Mouse (Mus musculus) neutrophil, adult 59 days (primary cell): ENCODE measurements around the gene Slc26a3. TPM values are rescaled to one million over a fixed set of nuclear protein-coding genes. Genes with fewer than 3 reads are reported as not detected.

Experiments
- total RNA-seq, 2 experiments: library from RNA; stranded (reverse); gene quantifications; 1 replicate in 1 of 2; 2 replicates in 1 of 2; pipeline ENCODE4 v1.2.4; 2023

The Slc26a3 gene
- under 1 TPM; 0.46 to 0.58 TPM for total RNA-seq

DNA sequence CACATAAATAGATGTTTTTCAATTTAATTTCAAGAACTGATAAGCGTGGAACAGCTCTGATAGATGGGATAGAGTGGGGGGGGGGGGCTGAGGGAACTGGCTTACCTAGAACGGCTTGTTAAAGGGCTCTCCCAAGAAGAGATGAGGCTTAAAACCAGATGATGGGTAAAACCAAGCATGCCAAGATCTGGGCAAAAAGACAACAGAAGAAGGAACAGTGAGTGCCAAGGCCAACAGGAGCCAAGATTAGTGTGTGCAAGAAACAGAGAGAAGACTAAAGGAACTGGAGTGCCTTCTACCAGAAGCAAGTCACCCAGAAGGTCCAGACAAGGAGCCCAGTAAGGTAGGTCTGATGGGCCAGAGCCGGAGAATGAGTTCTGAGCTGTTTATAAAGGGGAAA lies at the start of gene Slc26a3:
Gene Slc26a3, plus strand, starts transcription at position 301 of the 400 bp plus-strand sequence.

DNA sequence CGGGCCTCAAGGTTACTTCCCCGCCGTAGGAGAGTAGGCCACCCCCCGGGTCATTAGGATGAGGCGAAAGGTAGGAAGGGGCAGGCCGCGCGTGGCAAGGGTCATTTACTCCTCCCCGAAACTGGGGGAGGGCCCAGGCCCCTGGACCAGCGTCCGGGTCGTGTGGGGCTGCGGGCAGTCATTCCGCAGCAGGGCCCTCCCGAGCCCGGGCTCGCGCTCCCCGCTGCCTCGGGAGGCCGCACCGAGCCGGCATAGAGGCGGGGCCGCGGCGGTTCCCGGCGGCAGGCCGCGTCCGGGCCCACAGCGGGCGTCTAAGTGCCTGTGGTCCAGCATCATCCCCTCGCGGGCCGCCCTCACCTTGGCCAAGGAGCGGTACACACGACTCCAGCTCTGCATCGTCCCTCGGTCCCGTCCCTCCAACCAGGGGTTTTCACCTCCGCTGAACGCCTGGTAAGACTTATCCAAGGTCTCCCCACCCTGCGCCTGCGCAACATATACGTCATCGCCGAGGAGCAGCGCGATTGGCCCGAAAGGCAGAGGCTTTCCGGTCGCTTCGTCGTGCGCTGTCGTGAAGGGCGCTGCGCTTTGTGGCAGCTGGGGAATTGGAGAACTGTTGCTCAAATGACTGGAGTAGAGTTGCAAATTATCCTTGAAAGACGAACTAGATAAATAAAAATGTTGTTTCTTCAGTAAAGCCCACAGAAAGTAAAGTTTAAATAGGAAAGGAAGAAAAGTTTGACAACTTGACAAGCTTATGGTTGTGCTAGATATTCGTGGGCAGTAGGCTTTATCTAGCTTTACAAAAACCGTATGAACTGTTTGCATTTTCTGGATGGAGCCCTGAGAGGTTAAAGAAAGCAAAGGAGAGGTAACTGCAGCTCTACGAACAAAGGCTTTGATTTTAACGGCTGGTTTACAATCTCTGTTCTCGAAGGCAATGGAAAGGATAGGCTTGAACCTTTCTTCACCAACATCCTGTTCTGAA lies 39.4 kb upstream of the Slc26a3 start, which contains the start of gene Dld:
Gene Dld, minus strand, starts transcription at position 510 of the 985 bp plus-strand sequence.

DNA sequence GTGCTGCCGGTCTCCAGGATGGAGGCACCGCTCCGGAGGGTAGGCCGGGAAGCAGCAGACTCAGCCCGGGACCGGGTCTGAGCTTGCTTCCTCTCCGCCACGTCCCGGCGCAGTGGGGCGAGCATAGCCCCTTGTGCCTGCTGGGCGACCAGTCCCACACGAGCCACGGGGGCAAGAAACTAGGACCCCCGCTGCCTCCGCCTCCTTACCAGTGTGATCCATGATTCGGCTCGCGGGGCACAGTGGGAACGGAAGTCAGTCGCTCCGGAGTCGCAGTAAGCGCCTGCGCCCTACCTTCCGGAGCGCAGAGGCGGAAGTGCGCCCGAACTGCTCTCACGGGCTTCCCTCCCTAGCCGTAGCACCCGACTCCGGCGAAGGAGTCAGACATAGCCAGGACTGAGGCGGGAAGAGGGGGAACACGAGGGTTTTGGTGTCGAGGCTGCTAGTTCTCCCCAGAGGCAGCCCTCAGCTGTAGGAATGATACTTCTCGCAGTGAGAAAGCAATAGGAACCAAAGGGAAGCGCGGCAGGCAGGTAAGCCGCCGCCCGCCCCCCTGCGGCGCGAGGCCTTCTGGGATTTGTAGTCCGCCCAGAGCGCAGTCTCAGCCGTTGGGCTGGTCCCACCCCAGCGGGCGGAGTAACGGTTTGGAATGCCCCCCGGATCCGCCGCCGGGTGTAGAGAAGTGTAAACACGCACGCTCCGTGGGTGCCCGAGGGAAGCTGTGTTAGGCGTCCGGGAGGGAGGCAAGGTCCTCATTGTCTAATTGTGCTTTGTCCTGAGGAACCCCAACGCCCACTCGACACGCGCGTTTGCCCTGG lies 108.9 kb downstream of the Slc26a3 start, which contains the start of gene Cbll1:
Gene Cbll1, minus strand, starts transcription at position 303 of the 818 bp plus-strand sequence.

Other genes with a start within 250 kb of the Slc26a3 start
- not detected for gene Gm6993, start 150.1 kb upstream of the Slc26a3 start, total RNA-seq
- under 1 TPM; 0.15 to 0.40 TPM for gene Lamb1, start 125.6 kb upstream of the Slc26a3 start, total RNA-seq
- gene Dld, start 39.4 kb upstream of the Slc26a3 start, total RNA-seq, result 10 to 100 TPM; 37.0 to 38.9 TPM
- gene Cbll1, start 108.7 kb downstream of the Slc26a3 start, total RNA-seq, result 10 to 100 TPM; 15.0 to 19.7 TPM
- gene Slc26a4, start 169.1 kb downstream of the Slc26a3 start, total RNA-seq, result not detected
- gene Bcap29, start 243.8 kb downstream of the Slc26a3 start, total RNA-seq, result 10 to 100 TPM in 1 of 2 experiments, 1 to 10 TPM in 1; 8.9 to 10.2 TPM